Mouse (Mus musculus): ENCODE results near the gene Agfg2. TPM values are rescaled to one million over a fixed set of nuclear protein-coding genes. Genes with fewer than 3 reads are reported as not detected.
"Not testable (repeated sequence)": the region's sequence is repeated elsewhere in the genome, so short reads cannot be mapped to it uniquely, and the experiment has no call there.

The Agfg2 gene
- polyA plus RNA-seq, 1 experiment from 2014 or later = 16.4 TPM

GRCm38 (mm10) chr5:137631591-137631990 is 52.9 kb downstream of the Agfg2 start:
- WGBS = 76% methylated on average over 4 of the region's 4 CpGs
- no peaks in the 10 kb centered on the region for H3K9me3 ChIP-seq
- H3K27me3 ChIP-seq = no peaks in the 10 kb centered on the region
- ATAC-seq (ENCODE audit: low FRiP score) = no peak
- H3K27ac ChIP-seq = peak overlapping the region; percentile 46
- peaks cover 58% of the 10 kb centered on the region for H3K4me1 ChIP-seq (replicated peaks)
- H3K36me3 ChIP-seq = peaks cover 26% of the 10 kb centered on the region
- peak overlapping the region; percentile 82 for H3K9ac ChIP-seq
- H3K4me2 ChIP-seq = peak overlapping the region; percentile 84
- no peak overlapping the region for H3K4me3 ChIP-seq

DNA sequence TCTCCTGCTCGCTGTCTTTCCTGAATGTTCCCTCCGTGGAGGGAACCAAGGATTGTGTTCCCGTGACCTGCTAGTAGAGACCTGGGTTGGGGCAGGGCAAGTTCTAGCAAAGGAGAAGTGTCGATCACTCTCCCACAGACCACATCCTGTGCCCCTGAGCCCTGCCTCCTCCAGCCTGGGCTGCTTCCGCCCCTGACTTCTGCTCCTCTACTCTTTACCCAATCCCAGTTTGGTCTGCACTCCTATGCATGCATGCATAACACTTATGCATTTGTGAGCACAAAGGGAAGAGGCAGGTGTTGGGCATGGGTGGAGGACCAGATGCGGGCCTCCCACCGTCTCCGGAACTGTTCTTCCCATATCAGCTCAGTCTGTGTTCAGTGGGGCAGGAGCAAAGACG is 53.4 kb downstream of the Agfg2 start:
- 62% methylated on average over 9 of the region's 9 CpGs for WGBS
- H3K27ac ChIP-seq = peak overlapping the region; percentile 25
- H3K4me2 ChIP-seq = peak overlapping the region; percentile 84
- no peaks in the 10 kb centered on the region for H3K27me3 ChIP-seq
- no peaks in the 10 kb centered on the region for H3K9me3 ChIP-seq
- H3K4me3 ChIP-seq = peak overlapping the region; percentile 80; the same call in 1 of the 2 replicates
- H3K9ac ChIP-seq = peak overlapping the region; percentile 82
- H3K4me1 ChIP-seq (replicated peaks) = peaks cover 58% of the 10 kb centered on the region
- no peak for ATAC-seq (ENCODE audit: low FRiP score)
- peaks cover 21% of the 10 kb centered on the region for H3K36me3 ChIP-seq

DNA sequence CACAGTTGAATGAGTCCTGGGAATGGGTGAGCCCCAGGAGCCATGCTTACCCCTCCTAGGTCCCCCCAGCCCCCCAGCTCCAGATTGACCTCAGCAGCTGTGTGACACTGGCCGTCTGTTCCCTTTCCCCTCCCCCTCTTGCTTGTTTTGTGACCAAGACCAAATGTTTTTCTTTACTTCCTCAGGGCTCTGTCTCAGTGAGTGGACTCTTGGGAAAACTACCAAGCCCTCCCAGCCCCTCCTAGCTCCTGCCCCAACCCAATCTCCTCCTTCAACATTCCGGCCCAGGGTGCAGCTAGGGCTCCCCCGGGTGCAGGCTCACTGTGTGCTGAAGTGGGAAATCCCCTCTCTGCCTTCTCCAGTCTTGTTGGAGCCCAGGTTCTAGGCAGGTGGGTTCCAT is 53.9 kb downstream of the Agfg2 start:
- Histone ChIP-seq H3K36me3 (peaks cover 16% of the 10 kb centered on the region), H3K4me3 (peak overlapping the region; percentile 80; the same call in 1 of the 2 replicates), H3K27me3 (no peaks in the 10 kb centered on the region), H3K4me2 (peak overlapping the region; percentile 84), H3K4me1 (replicated peaks) (peaks cover 58% of the 10 kb centered on the region), H3K9me3 (no peaks in the 10 kb centered on the region), H3K9ac (peak overlapping the region; percentile 82), H3K27ac (peak overlapping the region; percentile 25)
- no peak for ATAC-seq (ENCODE audit: low FRiP score)
- WGBS = 34% methylated on average over 3 of the region's 3 CpGs

DNA sequence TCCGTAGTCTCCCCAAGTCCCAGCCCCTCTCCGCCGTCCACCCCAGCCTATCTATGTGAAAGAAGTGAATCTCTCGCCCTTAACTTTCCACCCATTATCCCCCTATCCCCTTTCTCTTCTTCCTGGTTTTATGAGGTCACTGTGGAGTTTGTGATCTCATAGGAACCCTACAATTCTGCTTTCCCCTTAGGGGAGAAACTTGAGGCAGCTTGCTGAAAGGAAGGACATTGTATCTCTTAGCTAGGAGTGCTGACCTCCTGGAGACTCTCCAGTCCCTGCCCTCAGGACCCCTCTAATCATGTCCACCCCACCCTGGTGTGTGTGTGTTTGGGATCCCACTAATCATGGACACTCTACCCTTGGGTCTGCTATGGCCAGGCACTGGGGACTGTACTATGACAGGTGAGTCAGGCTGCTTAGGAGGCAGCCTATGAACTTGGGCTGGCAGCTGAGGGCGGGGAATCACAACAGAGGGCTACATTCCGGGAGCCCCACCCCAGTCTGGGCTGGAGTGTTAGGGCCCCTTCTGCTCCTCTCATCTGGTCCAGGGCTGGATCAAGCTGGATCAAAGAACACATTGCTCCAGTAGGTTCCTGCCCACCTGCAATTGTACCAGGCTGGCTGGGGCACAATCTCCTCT is 54.5 kb downstream of the Agfg2 start:
- Histone ChIP-seq H3K4me3 (peak overlapping the region; percentile 80), H3K9me3 (no peaks in the 10 kb centered on the region), H3K27me3 (no peaks in the 10 kb centered on the region), H3K4me1 (replicated peaks) (peaks cover 58% of the 10 kb centered on the region), H3K4me2 (peak overlapping the region; percentile 84), H3K27ac (peak overlapping the region; percentile 25; the same call in 1 of the 2 replicates), H3K9ac (peak overlapping the region; percentile 82), H3K36me3 (peaks cover 10% of the 10 kb centered on the region)
- 29% methylated on average over 6 of the region's 6 CpGs for WGBS
- ATAC-seq (ENCODE audit: low FRiP score) = no peak

DNA sequence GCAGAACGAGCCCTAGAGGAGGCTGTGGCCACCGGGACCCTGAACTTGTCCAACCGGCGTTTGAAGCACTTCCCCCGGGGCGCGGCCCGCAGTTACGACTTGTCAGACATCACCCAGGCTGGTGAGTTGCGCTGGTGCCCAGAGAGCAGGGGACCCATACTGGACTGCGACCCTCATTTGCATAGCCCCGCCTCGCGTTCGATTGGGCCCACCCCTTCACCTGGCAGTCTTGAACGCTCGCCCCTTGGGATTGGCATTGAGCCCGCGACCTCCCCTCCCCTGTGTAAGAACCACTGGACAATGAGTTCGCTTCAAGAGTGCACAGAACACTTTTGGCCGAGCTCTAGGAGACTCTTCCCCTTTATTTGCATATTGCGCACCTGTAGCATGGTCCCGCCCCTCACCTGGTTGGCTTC is 55.2 kb downstream of the Agfg2 start:
- ATAC-seq (ENCODE audit: low FRiP score) = peak; percentile 26
- peak overlapping the region; percentile 91 for H3K27ac ChIP-seq
- peaks cover 9% of the 10 kb centered on the region for H3K36me3 ChIP-seq
- peak overlapping the region; percentile 82 for H3K9ac ChIP-seq
- H3K4me1 ChIP-seq (replicated peaks) = peaks cover 58% of the 10 kb centered on the region
- peak overlapping the region; percentile 80 for H3K4me3 ChIP-seq
- H3K27me3 ChIP-seq = no peaks in the 10 kb centered on the region
- H3K9me3 ChIP-seq = no peaks in the 10 kb centered on the region
- under 1% methylated on average over 23 of the region's 23 CpGs for WGBS
- H3K4me2 ChIP-seq = peak overlapping the region; percentile 84

- WGBS = under 1% methylated on average over 45 of the region's 46 CpGs
Observed at GRCm38 (mm10) chr5:137628498-137629305, 55.8 kb downstream of the Agfg2 start, which contains the start of the genes Fbxo24, Lrch4 and Gm20605. Gene Fbxo24, minus strand, starts transcription at chr5:137629002. Gene Lrch4, plus strand, starts transcription at chr5:137629121. Gene Gm20605, plus strand, starts transcription at chr5:137629175.

GRCm38 (mm10) chr5:137627991-137628390 is 56.5 kb downstream of the Agfg2 start:
- Histone ChIP-seq H3K9ac (peak overlapping the region; percentile 76), H3K27me3 (no peaks in the 10 kb centered on the region), H3K4me2 (peak overlapping the region; percentile 70), H3K9me3 (no peaks in the 10 kb centered on the region), H3K4me3 (peak overlapping the region; percentile 80), H3K27ac (peak overlapping the region; percentile 93), H3K36me3 (no peaks in the 10 kb centered on the region), H3K4me1 (replicated peaks) (peaks cover 47% of the 10 kb centered on the region)
- ATAC-seq (ENCODE audit: low FRiP score) = no peak
- WGBS = 5% methylated on average over 9 of the region's 9 CpGs

More at GRCm38 (mm10) chr5:137628498-137629305, 55.8 kb downstream of the Agfg2 start, which contains the start of the genes Fbxo24, Lrch4 and Gm20605:
- ATAC-seq (ENCODE audit: low FRiP score) = peak; percentile 99
- H3K4me1 ChIP-seq (replicated peaks) = peaks cover 55% of the 10 kb centered on the region
- peaks cover 3% of the 10 kb centered on the region for H3K36me3 ChIP-seq
- H3K27me3 ChIP-seq = no peaks in the 10 kb centered on the region
- H3K9me3 ChIP-seq = no peaks in the 10 kb centered on the region
- peak within 1 kb of the TSS; percentile 84 for H3K4me2 ChIP-seq
- peak within 1 kb of the TSS; percentile 80 for H3K4me3 ChIP-seq
- H3K9ac ChIP-seq = peak within 1 kb of the TSS; percentile 82
- peak within 1 kb of the TSS; percentile 93 for H3K27ac ChIP-seq

DNA sequence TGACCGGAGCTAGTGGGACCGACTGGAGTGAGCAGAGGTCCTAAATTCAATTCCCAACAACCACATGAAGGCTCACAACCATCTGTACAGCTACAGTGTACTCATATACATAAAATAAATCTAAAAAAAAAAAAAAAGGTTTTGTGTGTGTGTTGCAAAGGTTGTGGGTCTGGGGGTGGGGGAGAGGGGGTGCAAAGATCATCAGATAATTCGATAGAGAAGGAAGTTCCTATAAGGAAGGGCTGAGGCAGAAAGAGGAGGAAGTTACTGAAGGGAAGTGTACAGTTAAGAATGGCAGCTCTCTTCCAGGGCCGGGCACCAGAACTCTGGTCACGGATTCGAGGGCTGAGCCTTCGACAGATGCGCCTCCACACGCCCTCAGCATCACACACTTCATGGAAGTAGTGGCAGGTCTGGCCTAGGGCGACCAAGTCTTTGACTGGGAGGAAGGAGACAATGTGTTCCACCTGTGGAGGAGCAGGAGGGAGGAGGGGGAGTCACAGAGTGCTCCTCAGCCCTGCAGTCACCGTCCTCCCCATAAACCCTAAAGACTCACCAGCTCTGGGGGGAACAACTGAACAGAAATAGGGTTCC is 60.5 kb downstream of the Agfg2 start:
- Histone ChIP-seq H3K9me3 (no peaks in the 10 kb centered on the region), H3K27ac (no peak overlapping the region), H3K27me3 (0 out of 2 replicates have a peak, but pooled peaks cover 2% of the 10 kb centered on the region), H3K9ac (no peak overlapping the region), H3K4me1 (replicated peaks) (peaks cover 11% of the 10 kb centered on the region), H3K4me3 (no peak overlapping the region), H3K36me3 (no peaks in the 10 kb centered on the region), H3K4me2 (no peak overlapping the region)
- 77% methylated on average over 11 of the region's 11 CpGs for WGBS
- ATAC-seq (ENCODE audit: low FRiP score) = no peak

DNA sequence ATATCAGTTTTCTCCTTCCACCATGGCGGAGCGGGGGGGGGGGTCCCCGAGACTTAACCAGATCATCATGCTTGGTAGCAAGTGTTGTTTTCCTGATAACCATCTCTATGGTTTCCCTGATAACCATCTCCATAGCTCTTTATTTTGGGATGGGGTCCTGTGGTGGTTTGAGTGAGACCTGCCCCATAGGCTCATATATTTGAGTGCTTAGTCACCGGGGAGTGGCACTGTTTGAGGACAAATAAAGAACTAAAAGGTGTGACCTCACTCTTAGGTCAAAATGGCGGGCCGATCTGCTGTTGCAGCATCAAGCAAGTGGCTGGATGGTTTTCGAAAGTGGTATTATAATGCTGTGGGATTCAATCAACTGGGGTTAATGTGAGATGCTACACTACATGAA is 69.2 kb downstream of the Agfg2 start:
- Histone ChIP-seq H3K27me3 (no peaks in the 10 kb centered on the region), H3K4me2 (no peak overlapping the region), H3K27ac (no peak overlapping the region), H3K9me3 (no peaks in the 10 kb centered on the region), H3K4me1 (replicated peaks) (peaks cover 22% of the 10 kb centered on the region), H3K9ac (no peak overlapping the region), H3K36me3 (no peaks in the 10 kb centered on the region), H3K4me3 (no peak overlapping the region)
- ATAC-seq (ENCODE audit: low FRiP score) = no peak
- 97% methylated on average over 7 of the region's 7 CpGs for WGBS

- H3K4me1 ChIP-seq (replicated peaks) = peaks cover 26% of the 10 kb centered on the region
- not testable (repeated sequence) for H3K9me3 ChIP-seq; H3K9ac ChIP-seq; H3K4me2 ChIP-seq; H3K27ac ChIP-seq; ATAC-seq (ENCODE audit: low FRiP score); H3K4me3 ChIP-seq; H3K36me3 ChIP-seq; H3K27me3 ChIP-seq
- 93% methylated on average over 2 of the region's 2 CpGs for WGBS
Observed at GRCm38 (mm10) chr5:137614921-137615320, 69.6 kb downstream of the Agfg2 start.

DNA sequence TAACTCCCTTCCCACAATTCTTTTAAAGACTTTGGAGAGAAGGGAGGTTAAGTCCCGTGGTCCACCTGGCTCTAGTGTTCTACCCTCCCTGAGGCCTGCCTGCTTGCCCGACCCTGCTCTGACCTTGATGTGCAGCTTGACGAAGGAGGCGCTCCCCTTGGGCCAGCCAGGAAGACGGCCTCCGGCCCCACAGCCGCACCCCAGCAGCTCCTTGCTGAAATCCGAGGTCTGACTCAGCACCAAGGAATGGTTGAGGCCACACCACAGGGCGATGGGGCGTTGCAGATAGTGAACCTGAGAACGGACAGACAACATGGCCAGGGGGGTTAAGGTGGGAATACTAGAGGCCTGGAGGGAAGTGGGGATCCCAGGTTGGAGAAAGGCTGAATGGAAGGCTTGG is 71.0 kb downstream of the Agfg2 start, which contains the start of gene Pcolce:
Gene Pcolce (minus strand): TSS at position 235 of the 400 bp plus-strand sequence.
- Histone ChIP-seq H3K27ac (no peak within 1 kb of the TSS), H3K27me3 (peaks cover 11% of the 10 kb centered on the region), H3K4me1 (replicated peaks) (peaks cover 30% of the 10 kb centered on the region), H3K9ac (no peak within 1 kb of the TSS), H3K9me3 (no peaks in the 10 kb centered on the region), H3K4me2 (no peak within 1 kb of the TSS), H3K4me3 (no peak within 1 kb of the TSS), H3K36me3 (no peaks in the 10 kb centered on the region)
- 68% methylated on average over 11 of the region's 11 CpGs for WGBS
- no peak for ATAC-seq (ENCODE audit: low FRiP score)

GRCm38 (mm10) chr5:137613076-137613475 is 71.5 kb downstream of the Agfg2 start:
- no peak overlapping the region for H3K4me2 ChIP-seq
- H3K9ac ChIP-seq = no peak overlapping the region
- H3K36me3 ChIP-seq = no peaks in the 10 kb centered on the region
- no peak overlapping the region for H3K4me3 ChIP-seq
- WGBS = 77% methylated on average over 5 of the region's 5 CpGs
- peaks cover 35% of the 10 kb centered on the region for H3K4me1 ChIP-seq (replicated peaks)
- no peak for ATAC-seq (ENCODE audit: low FRiP score)
- no peak overlapping the region for H3K27ac ChIP-seq
- no peaks in the 10 kb centered on the region for H3K9me3 ChIP-seq
- H3K27me3 ChIP-seq = peaks cover 16% of the 10 kb centered on the region
